Mouse (Mus musculus): ENCODE results near the gene Cspg4. TPM values are rescaled to one million over a fixed set of nuclear protein-coding genes. Genes with fewer than 3 reads are reported as not detected.
"Not testable (repeated sequence)": the region's sequence is repeated elsewhere in the genome, so short reads cannot be mapped to it uniquely, and the experiment has no call there.

Cspg4 gene
- polyA plus RNA-seq, 1 experiment from 2014 or later = 10.5 TPM

GRCm38 (mm10) chr9:56928041-56928811 lies 63.4 kb downstream of the Cspg4 start, which contains the start of gene Snx33:
Snx33 (minus strand) TSS chr9:56928371.
- H3K36me3 ChIP-seq = no peaks in the 10 kb centered on the region
- H3K9ac ChIP-seq (replicated peaks) = peak within 1 kb of the TSS; percentile 55
- peak; percentile 78 for ATAC-seq (ENCODE audit: low FRiP score)
- under 1% methylated on average over 48 of the region's 50 CpGs for WGBS
- peaks cover 7% of the 10 kb centered on the region; the same call in 1 of the 2 replicates for H3K27me3 ChIP-seq (replicated peaks)
- H3K4me3 ChIP-seq (replicated peaks) = peak within 1 kb of the TSS; percentile 62
- H3K4me2 ChIP-seq = peak within 1 kb of the TSS; percentile 98
- peaks cover 49% of the 10 kb centered on the region for H3K4me1 ChIP-seq
- peak within 1 kb of the TSS; percentile 87 for H3K27ac ChIP-seq (replicated peaks)
- no peaks in the 10 kb centered on the region for H3K9me3 ChIP-seq (replicated peaks)

- peaks cover 41% of the 10 kb centered on the region for H3K4me1 ChIP-seq
- no peak overlapping the region for H3K4me2 ChIP-seq
- H3K36me3 ChIP-seq = no peaks in the 10 kb centered on the region
- peaks cover 7% of the 10 kb centered on the region; the same call in 1 of the 2 replicates for H3K27me3 ChIP-seq (replicated peaks)
- 68% methylated on average over 4 of the region's 4 CpGs for WGBS
- H3K27ac ChIP-seq (replicated peaks) = no peak overlapping the region
- H3K9me3 ChIP-seq (replicated peaks) = no peaks in the 10 kb centered on the region
- ATAC-seq (ENCODE audit: low FRiP score) = no peak
- H3K4me3 ChIP-seq (replicated peaks) = no peak overlapping the region
- no peak overlapping the region for H3K9ac ChIP-seq (replicated peaks)
Measured at GRCm38 (mm10) chr9:56929496-56929895, 64.7 kb downstream of the Cspg4 start.

GRCm38 (mm10) chr9:56930556-56930955 lies 65.7 kb downstream of the Cspg4 start:
- Histone ChIP-seq H3K4me1 (peaks cover 30% of the 10 kb centered on the region), H3K4me2 (no peak overlapping the region), H3K36me3 (no peaks in the 10 kb centered on the region), H3K9ac (replicated peaks) (no peak overlapping the region), H3K27ac (replicated peaks) (no peak overlapping the region), H3K9me3 (replicated peaks) (no peaks in the 10 kb centered on the region), H3K4me3 (replicated peaks) (no peak overlapping the region), H3K27me3 (replicated peaks) (peaks cover 7% of the 10 kb centered on the region; the same call in 1 of the 2 replicates)
- no peak for ATAC-seq (ENCODE audit: low FRiP score)
- WGBS = 82% methylated on average over 1 of the region's 1 CpGs

- Histone ChIP-seq H3K36me3 (no peaks in the 10 kb centered on the region), H3K9ac (replicated peaks) (peak overlapping the region; percentile 29; the same call in 1 of the 2 replicates), H3K4me2 (peak overlapping the region; percentile 85), H3K4me3 (replicated peaks) (peak overlapping the region; percentile 94), H3K27ac (replicated peaks) (peak overlapping the region; percentile 63), H3K27me3 (replicated peaks) (no peaks in the 10 kb centered on the region), H3K9me3 (replicated peaks) (no peaks in the 10 kb centered on the region), H3K4me1 (peaks cover 27% of the 10 kb centered on the region)
- WGBS = 22% methylated on average over 6 of the region's 6 CpGs
- ATAC-seq (ENCODE audit: low FRiP score) = no peak
Measured at GRCm38 (mm10) chr9:56936861-56937222, 72.0 kb downstream of the Cspg4 start.

GRCm38 (mm10) chr9:56937223-56938160 lies 72.7 kb downstream of the Cspg4 start, which contains the start of gene Imp3:
Imp3 (plus strand) TSS chr9:56937475.
- peak within 1 kb of the TSS; percentile 85 for H3K4me2 ChIP-seq
- H3K4me3 ChIP-seq (replicated peaks) = peak within 1 kb of the TSS; percentile 94
- H3K27ac ChIP-seq (replicated peaks) = peak within 1 kb of the TSS; percentile 96
- no peaks in the 10 kb centered on the region for H3K36me3 ChIP-seq
- under 1% methylated on average over 73 of the region's 73 CpGs for WGBS
- peak; percentile 97 for ATAC-seq (ENCODE audit: low FRiP score)
- peaks cover 27% of the 10 kb centered on the region for H3K4me1 ChIP-seq
- no peaks in the 10 kb centered on the region for H3K9me3 ChIP-seq (replicated peaks)
- no peaks in the 10 kb centered on the region for H3K27me3 ChIP-seq (replicated peaks)
- H3K9ac ChIP-seq (replicated peaks) = peak within 1 kb of the TSS; percentile 78

GRCm38 (mm10) chr9:56938374-56938773 lies 73.5 kb downstream of the Cspg4 start:
- Histone ChIP-seq H3K4me3 (replicated peaks) (peak overlapping the region; percentile 94), H3K27ac (replicated peaks) (peak overlapping the region; percentile 96; the same call in 1 of the 2 replicates), H3K4me1 (peaks cover 27% of the 10 kb centered on the region), H3K9me3 (replicated peaks) (no peaks in the 10 kb centered on the region), H3K27me3 (replicated peaks) (no peaks in the 10 kb centered on the region), H3K9ac (replicated peaks) (peak overlapping the region; percentile 78), H3K36me3 (no peaks in the 10 kb centered on the region), H3K4me2 (peak overlapping the region; percentile 85)
- ATAC-seq (ENCODE audit: low FRiP score) = no peak
- 3% methylated on average over 7 of the region's 7 CpGs for WGBS

- H3K27ac ChIP-seq (replicated peaks); H3K36me3 ChIP-seq; H3K9ac ChIP-seq (replicated peaks); ATAC-seq (ENCODE audit: low FRiP score); H3K27me3 ChIP-seq (replicated peaks); H3K4me2 ChIP-seq; H3K4me3 ChIP-seq (replicated peaks); H3K9me3 ChIP-seq (replicated peaks): not testable (repeated sequence)
- peaks cover 16% of the 10 kb centered on the region for H3K4me1 ChIP-seq
- 29% methylated on average over 3 of the region's 3 CpGs for WGBS
Measured at GRCm38 (mm10) chr9:56947481-56947880, 82.6 kb downstream of the Cspg4 start.

GRCm38 (mm10) chr9:56948699-56949098 lies 83.9 kb downstream of the Cspg4 start:
- H3K36me3 ChIP-seq; H3K27me3 ChIP-seq (replicated peaks); H3K4me2 ChIP-seq; H3K4me3 ChIP-seq (replicated peaks); H3K27ac ChIP-seq (replicated peaks); ATAC-seq (ENCODE audit: low FRiP score); H3K9me3 ChIP-seq (replicated peaks); H3K9ac ChIP-seq (replicated peaks): not testable (repeated sequence)
- 52% methylated on average over 5 of the region's 5 CpGs for WGBS
- H3K4me1 ChIP-seq = peaks cover 16% of the 10 kb centered on the region

Other genes with a start within 250 kb of the Cspg4 start
- 67.4 and 72.2 TPM in 2 replicates for gene Lingo1, start 68.6 kb upstream of the Cspg4 start, polyA plus RNA-seq (2015; fragmentation: Nextera tagmentation; extraction: Ambion mirVana)
- gene Odf3l1, start 354 bp upstream of the Cspg4 start, polyA plus RNA-seq (2015; fragmentation: Nextera tagmentation; extraction: Ambion mirVana) = 0.28 and 0.40 TPM in 2 replicates
- gene Snx33, start 63.3 kb downstream of the Cspg4 start, polyA plus RNA-seq (2015; fragmentation: Nextera tagmentation; extraction: Ambion mirVana) = 2.2 and 3.2 TPM in 2 replicates
- gene Imp3, start 72.4 kb downstream of the Cspg4 start, polyA plus RNA-seq (2015; fragmentation: Nextera tagmentation; extraction: Ambion mirVana) = 73.7 and 77.5 TPM in 2 replicates
- 28.3 and 29.6 TPM in 2 replicates for gene Snupn, start 85.8 kb downstream of the Cspg4 start, polyA plus RNA-seq (2015; fragmentation: Nextera tagmentation; extraction: Ambion mirVana)
- 23.8 and 24.9 TPM in 2 replicates for gene Ptpn9, start 129.9 kb downstream of the Cspg4 start, polyA plus RNA-seq (2015; fragmentation: Nextera tagmentation; extraction: Ambion mirVana)
- gene Sin3a, start 207.0 kb downstream of the Cspg4 start, polyA plus RNA-seq (2015; fragmentation: Nextera tagmentation; extraction: Ambion mirVana) = 20.7 and 21.2 TPM in 2 replicates